Mouse (Mus musculus) thymus, adult 18-20 months (tissue): ENCODE measurements around the gene Lmntd1.

Experiments used
- DNase-seq, 2 experiments: peaks; one replicate each; pipeline ENCODE4 v3.0.0; 2022; ENCODE audit warnings: mixed read lengths in 2 of 2

The Lmntd1 gene

DNA sequence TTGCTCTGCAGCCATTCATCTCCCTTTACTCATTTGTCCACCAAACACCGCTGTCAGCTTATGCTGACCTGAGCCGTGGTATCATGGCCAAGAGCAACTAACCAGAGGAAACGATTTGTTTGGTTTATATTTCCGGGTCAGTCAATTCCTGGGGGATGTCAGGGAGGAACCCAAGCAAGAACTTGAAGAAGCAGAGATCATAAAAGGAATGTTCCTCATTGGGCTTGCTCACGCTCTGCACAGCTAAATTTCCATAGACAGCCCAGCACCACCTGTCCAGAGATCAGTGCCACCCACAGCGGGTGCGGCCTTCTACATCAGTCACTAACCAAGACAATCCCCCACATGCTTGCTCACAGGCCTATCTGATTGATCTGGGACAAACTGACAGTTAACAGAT, at the start of gene Lmntd1:
Gene Lmntd1 (minus strand): TSS at position 101 of the 400 bp plus-strand sequence.
- no peak for DNase-seq

DNA sequence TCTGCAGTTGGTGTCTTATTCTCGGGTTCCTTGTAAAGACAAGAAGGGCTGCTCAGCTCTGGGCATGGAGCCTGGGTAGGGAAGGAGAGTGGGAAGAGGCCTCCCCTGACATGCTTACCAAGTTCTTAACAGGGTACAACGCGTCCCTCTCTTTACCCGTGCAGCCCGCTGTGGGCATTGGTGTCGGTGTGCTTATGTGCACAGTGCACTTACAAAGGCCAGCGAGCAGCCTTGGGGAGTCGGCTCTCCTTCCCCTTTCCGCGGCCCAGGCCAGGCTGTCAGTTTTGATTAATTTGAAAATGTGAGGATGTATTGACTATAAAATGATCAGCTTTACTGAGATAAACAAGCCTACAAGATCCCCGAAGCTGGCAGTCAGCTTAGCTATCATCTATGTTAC, 46.8 kb upstream of the Lmntd1 start:
- no peak for DNase-seq

DNA sequence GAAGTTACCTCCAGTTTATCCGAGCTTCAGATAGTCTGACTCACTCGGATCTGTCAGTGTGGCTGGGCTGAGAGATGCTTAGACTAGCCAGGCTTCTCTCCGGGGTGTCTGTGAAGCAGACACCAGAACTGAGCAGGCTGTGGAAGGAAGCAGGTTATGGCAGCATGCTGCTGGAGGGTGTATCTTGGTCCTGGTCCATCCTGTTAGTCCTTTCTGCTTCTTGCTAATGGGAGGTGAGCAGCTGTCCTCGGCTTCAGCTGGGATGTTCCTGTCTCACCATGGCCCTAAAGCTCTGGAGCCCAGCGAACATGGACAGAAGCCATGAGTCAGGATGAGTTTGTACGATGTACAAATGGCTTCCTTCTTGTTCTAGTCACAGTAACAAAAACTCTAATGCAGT, 45.0 kb upstream of the Lmntd1 start:
- DNase-seq, result no peak

DNA sequence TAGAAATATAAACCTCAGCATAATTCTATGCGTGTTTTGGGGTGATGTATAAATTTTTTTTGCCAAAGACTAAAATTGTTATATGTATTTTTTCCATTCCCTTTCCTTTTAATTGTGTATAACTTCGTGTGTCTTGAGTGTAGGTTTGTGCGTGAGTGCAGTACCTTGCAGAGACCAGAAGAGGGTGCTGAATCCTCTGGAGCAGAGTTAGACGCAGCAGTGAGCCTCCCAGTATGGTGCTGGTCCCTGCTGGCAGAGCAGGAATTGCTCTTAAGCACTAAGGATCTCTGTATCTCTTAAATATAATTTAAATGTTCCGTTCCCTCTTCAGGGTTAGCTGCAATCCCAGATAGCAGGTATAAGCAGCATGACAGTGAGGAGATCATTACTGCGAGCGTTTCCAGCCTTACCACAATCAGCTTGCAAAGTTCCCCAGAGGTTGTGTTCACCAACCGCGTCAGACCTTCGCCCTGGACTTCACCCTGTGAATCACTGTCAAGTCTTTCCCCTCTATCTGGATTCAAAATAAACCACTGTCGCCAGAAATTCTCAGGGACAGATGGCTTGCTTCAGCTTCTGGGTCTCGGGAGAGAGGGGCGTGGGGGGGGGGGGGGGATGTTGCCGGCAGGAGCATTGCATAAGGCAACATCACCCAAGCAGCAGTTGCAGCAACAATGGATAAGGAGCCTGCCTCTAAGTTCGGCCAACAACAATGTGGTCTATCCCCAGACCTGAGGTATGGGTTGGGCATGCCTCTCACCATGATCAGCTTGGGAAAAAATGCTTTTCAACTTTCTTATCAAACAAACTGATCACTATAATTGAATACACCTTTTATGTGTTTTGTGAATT, 42.8 kb upstream of the Lmntd1 start:
- DNase-seq, result no peak

DNA sequence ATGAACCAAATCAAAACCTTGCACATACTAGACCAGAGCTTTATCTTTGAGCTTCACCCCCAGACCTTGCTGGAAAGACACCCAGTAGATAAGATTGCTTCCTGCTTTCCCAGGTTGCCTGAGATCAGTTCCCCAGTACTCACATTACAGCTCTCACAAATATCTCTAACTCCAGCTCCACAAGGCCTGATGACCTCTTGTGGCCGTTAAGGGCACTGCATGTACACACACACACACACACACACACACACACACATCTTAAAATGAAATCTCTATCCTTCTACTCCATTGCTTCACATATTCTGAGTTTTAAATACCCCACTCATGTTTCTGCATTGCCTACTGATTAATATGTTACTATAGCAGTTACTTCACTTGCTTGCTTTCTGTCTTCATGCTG, 41.6 kb upstream of the Lmntd1 start:
- no peak for DNase-seq

DNA sequence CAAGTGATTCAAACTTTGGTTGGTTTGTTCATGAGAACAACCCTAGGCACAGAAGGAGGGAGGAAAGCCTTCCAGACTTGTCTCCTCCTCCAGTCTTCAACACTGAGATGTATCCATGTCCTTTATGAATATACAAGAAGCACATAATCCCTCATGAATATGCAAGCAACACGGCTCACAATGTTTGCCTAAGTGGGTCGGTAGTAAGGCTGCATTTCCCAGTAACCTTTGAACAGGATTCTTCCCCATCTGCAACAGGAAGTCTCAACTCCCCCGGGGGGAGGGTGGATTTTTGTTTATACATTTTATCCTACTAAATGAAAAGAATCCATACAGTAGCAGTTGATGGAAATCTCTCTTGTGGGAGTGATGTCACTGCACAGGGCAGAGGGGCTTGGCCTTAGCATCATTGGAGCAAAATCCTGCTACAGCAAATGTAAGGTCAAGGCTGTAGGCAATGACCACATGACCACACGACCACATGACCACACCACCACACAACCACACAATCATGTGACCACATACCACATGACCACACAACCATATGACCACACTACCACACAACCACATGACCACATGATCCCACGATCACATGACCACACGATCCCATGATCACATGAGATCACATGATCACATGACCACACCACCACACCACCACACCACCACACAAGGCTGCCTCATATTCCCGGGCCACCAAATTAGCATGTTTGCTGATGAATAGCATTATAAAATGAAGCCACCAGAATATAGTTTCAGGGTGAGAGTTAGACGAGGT, 40.1 kb upstream of the Lmntd1 start:
- DNase-seq, result no peak

DNA sequence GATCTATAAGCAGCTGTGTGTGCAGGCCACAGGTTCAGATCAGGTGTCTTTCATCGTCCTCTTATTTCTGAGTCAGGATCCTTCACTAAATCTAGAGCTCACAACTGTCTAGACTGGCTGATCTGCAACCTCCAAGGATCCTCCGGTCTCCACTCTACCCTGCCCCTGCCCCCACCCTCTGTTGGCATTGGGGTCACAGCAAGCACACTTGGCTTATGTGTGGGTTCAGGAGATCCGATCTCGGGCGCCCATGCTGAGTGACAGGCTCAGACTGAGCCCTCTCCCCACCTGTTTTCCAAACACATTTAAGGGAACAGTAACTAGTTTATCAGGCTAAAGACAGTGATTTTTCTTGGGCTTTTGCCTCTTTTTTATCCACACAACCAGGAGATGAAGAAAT, 39.5 kb upstream of the Lmntd1 start:
- DNase-seq, result no peak

DNA sequence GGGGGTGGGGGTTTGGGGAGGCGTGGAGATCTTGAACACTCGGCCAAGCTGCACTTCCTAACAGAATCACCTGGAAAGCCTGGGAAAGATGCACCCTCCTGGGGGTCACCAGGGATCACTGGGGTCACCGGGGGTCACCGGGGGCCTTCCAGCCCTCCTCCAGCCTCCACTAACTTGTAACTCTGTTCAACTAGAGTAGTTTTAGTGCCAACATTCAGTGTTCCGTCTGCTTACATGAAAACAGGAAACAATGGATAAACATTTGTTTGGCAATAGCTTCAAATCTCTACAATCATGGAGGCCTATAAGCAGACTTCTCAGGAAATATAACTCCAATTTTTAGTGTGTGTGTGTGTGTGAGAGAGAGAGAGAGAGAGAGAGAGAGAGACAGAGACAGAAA, 38.9 kb upstream of the Lmntd1 start:
- no peak for DNase-seq

DNA sequence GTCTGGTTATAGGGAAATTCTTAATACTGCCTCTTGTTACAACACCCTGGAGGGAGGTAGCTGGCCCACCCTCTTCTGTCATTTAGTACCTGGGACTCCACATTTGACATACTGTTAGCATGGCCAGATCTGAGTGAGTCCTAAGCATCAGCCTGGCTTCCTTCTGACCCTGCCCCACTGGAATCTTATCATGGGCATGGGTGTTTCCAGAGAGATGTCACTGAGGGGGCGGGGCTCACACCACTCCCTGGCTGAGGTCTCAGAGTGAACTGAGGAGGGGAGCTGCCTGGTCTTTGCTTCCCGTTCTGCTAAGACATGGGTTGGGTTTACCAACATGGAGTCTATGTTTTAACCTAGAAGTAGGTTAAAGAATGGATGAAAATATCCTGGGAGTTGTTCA, 37.9 kb upstream of the Lmntd1 start:
- no peak for DNase-seq

DNA sequence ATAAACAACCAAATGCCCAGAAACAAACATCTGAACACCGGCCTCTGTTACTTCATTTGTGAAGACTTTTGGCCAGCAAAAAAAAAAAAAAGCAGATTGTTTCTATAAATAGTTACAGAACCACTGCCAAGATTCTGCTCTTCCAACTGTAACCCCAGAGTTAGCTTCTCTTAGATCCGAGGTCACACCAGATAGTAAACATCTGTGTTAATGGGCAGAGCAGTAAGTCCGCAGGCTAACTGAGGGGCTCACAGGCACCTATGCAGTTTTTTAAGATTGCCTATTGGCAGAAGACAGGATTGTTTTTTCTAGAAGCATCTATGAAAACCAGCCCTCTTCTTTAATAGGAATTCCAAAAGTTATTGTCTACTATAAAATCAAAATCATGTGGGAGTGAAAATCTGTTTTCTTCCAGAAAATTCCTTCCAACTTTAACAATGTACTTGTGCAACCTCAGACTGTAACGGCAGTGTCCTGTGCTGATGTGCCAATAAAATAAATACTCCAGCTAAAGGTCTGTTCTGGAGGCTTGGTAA, 26.9 kb upstream of the Lmntd1 start:
- no peak for DNase-seq

DNA sequence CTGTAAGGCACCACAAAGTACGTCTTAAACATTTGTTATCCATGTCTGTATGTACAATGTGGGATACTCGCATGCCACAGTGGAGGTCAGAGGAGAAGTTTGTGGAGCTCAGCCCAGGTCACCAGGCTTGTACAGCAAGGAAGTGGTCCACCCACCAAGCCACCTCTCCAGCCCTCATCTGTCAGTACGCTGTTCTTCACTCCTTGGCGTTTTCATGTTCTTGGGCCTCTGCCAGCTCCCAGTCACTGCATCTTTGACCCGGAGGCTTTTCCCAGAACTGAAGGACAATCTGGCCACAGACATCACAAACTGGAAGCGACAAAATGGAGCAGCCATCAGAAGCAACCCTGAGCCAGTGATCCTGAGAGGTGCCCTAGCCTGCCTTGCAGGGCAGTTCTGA, 24.1 kb upstream of the Lmntd1 start:
- no peak for DNase-seq

DNA sequence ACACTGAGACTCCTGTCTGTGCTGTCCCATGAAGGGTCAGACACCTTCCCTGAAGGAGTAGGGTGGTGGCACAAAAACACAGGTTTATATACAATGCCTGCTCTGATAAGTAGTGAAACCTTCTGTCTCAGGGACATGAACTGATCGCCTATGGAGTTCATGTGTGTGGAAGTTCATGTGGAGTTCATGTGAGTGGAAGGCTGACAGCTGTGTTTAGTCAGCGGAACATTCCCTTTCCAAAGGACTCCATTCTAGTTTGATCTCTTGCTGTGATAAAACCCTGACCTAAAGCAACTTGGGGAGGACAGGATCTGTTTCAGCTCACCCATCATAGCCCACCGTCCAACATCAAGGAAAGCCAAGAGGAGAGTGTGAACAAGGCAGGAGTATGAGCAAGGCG, 22.6 kb upstream of the Lmntd1 start:
- no peak for DNase-seq

DNA sequence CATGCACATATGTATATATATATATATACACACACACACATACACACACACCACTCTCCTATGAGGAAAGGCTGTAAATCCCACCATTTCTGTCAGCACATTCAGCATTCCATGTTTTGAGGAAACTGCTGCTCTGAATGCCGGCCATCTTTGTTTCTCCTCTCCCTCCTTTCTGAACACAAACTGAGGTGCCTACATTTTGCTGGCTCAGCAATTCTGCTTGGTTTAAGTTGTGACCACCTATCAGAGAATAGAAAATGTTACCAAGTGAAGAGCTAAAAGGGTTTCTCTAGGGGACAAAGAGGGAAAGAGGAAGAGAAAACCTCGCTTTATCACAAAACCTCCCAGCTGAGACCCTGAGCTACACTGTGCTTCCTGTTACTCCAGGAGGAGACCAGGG, 20.3 kb upstream of the Lmntd1 start:
- no peak for DNase-seq

DNA sequence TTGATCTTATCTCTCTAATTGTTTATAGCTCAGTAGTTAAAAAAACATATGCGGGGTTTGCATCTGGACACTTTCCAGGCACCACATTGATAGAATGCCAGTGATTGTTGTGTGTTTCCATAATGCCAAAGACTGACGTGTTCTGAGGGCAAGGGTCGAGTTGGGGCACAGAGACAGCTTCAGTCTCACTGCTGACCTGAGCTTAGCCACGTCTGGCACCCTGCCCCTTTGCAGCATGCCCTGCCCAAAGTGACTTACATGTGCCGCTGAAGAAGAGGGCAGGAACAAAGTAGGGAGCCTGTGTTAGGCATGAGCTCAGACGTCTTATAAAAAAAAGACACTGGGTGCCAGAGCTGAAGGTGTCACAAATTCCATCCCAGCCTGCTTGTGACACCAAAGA, 16.1 kb upstream of the Lmntd1 start:
- no peak for DNase-seq

DNA sequence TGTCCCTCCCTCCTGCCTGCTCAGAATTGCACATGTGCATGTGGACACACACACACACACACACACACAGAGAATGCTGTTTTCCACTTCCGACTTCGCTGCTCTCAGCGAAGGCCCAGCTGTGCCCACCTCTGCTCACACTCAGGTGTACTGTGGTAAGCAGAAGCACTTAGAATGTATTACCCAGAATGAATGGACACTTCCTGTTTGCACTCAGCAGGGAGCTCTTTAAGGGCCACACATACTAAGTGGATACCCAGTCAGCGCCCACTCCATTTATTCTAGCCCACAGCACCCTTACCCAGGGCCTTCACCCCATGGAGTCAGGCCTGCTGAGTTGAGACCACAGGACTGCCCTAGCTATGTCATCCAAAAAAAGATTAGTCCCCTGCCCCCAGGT, 9.0 kb upstream of the Lmntd1 start:
- DNase-seq, result no peak

DNA sequence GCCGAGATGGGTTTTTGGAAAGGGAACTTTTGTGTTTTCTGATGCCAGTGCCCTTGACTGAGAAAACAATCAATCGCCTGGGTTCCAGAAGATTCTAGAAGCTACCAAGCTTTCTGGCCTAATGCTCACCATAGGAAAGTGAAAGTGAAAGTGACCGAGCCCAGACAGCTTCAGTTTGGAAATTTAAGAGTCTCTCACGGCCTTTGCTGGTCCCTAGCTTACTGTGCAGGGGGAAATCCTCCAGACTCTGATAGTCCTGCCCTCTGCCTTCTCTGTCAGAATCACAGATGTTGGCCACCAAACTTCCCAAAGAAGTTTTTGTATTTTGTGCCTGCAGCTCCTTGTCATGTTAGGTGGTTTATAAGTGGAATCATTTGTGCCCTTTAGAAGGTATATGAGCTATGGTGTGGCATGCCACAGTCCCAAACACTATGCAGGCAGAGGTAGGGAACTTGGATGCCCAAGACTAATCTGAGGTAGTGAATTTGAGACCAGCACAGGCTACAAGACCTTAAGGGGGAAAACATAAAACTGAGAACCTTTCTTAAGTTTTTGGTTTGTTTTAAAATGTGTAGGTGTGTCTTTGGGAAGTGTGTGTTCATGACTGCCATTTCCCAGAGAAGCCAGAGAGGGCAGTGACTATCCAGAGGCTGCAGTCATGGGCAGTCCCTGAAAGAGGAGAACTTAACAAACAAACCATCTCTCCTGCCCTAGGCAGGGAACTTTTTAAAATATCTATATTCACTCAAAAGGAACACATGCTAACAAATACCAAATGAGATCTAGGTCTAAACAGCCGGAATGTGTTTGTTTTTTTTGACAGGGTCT, 2.5 kb upstream of the Lmntd1 start:
- no peak for DNase-seq

DNA sequence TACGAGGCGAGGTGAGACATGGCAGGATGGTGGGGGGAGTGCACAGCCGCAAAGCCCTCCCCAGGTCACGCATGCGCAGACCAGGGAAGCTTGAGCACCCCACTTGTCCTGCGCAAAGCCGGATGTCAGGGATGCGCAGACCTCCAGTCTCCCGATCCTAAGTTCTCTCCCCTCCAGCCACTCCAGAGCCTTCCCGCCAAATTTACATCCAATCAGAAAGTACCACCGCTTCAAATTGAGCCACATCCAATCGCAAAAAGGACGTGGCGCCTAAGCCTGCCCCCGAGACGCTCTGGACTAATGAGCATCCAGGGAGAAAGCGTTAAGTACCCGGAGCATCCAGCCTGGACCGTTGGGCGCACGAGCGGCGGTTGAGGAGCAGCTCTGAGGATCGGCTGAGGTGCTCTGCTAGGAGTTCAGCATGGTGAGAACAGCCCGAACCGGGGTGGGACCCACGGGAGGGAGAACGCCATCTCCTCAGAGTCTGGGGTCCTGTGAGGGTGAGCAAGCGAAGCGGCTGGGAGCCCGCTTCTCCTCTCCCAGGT, 1.6 kb upstream of the Lmntd1 start, which contains the start of gene Tuba3b:
Gene Tuba3b (plus strand): TSS at position 92 of the 545 bp plus-strand sequence.
- no peak for DNase-seq

DNA sequence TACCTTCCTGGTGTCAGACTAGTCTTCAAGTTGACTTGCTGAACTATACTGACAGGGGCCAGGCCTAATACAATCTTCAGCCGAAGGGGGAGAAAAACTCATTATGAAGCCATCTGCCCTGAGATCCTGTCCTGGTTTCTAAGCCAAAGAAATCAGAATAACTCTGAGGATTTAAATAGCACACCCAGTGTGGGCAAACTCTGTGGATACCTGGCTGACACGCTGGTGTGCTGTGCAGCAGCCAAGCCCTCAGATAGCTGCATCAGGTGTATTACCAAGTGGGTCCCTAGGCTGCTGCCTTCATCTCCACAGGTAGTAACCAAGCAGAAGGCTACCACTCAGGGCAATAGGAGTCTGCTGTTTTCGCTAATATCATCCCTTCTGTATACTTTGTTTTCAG, 1.5 kb downstream of the Lmntd1 start:
- no peak for DNase-seq

DNA sequence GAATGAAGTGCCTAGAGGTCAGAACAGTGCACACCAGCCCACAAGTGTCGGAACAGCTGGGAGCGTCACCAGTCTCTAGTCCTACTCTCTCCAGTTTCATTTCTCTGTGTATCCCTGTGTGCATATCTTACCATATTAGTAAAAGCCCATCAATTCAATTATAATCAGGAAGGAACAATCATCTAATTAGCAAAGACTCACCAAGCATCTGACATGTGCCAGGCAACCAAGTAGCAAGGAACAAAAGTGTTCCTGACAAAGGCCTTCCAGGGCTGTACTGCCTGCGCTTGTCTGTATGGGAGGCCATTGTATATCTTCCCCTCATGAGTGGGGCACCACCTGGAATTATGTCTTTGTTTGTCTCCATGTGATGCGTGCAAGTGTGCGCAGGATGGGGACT, 3.2 kb downstream of the Lmntd1 start:
- no peak for DNase-seq

DNA sequence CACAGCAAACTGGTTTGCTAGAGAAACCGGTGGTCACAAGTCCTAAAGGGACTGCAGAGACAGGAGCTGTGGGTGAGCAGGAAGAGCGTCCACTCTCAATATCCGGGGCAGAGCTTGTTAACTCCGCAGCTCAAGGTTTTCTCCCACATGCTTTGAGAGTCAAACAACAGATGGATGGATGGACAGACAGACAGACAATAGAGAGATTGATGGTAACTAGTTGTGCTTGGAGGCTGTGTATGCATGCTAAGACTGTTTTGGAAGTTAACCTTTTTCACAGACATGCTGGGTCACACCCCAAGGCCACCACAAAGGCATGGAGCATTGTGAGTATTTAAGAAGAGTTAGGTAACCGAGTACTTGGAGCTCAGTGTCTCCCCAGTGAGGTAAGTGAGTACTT, 5.4 kb downstream of the Lmntd1 start:
- no peak for DNase-seq

DNA sequence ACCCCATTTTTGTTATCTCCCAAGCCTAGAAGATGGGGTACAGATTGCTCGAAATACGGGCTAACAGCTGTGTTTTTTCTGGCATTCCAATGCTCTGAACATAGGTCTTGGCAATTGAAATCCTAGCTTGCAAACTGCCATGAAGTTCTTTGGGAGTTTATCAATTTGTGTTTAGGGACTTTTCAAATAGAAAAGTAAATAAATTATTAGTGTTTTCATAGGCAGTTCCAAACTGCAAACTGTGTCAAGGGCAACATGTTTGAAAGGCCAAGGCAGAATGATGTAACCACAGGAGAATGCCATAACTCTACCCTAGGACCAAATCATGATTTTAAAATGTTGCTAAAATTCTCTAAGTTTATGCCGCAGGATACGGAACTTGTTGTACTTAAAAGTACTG, 6.4 kb downstream of the Lmntd1 start:
- DNase-seq, result no peak

DNA sequence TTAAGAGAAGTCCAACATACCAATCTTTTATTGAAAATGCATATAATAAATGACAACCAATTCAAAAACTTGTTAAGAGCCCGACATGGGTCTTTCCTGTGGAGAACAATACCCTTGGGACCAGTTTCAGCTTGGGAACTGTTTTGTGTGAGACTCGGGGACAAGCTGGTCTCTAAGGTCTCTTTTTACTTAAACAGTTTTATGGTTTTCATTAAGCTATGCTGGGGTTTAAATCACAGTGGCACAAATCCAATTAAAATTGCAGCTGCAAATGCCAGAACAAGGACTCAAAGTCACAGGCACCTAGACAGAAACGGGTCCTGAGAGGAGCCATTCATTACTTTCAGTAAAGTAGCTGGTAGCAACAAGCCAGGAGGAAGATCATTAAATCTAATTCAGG, 8.9 kb downstream of the Lmntd1 start:
- DNase-seq, result no peak

DNA sequence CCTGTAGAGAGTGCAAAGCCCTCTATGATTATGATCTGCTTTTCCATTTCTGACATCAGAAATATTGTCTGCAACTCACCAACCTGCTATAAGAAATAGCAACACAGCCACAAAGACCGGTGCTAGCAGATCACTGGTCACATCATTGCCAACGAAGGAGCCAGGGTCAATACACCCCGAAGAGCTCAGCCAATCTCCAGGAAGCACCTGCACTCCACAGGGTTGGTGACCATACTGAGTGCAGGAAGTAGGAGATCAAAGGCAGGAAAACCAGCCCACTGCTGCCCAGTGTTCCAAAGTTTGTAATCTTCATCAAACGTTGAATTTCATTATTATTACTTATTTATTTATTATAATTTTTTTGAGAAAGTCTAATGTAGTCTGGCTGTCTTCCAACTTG, 9.5 kb downstream of the Lmntd1 start:
- no peak for DNase-seq
